Mouse (Mus musculus) thymus, adult 18-20 months (tissue): ENCODE data around the gene Wdfy3.
"Not testable (repeated sequence)": the region's sequence is repeated elsewhere in the genome, so short reads cannot be mapped to it uniquely, and the experiment has no call there.

ENCODE experiments used
- DNase-seq, 2 experiments: peaks; one replicate each; pipeline ENCODE4 v3.0.0; 2022; ENCODE audit warnings: mixed read lengths in 2 of 2

The Wdfy3 gene

DNA sequence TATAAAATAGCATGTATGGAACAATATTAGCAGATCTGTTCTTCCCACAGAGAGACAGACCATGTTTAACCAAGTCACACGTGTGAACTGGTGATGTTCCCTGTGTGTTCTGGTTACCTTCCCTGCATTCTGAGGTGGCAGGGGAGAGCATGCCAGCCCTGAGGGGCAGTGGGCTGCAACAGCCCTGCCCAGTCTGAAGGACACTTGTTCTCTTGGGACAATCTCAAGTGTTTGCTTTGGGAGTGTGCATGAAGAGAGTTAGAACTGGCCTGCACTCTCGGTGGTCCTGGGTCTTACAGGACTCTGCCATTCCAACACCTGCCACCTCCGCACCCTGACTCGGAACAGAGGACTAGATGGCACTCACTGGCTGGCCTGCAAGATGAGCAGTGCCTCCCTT is 193.5 kb downstream of the Wdfy3 start:
- DNase-seq = no peak

DNA sequence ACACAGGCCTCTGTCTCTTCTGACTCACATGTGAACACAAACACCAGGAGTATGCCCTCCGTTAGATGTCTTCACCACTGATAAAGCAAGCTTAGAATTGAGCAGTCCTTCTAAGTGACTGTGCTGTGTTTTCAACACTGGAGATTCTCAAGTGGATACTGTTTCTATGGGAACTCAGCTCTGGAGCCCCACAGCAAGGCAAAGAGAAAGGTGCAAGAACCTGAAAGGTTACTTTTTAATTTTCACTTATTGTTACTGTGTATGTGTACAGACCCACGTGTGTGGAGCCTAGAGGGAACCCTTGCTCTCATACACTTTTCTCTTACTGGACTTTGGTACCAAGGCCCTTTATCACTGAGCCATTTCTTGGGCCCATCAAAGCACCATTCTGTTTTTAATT is 203.0 kb downstream of the Wdfy3 start:
- DNase-seq = no peak

DNA sequence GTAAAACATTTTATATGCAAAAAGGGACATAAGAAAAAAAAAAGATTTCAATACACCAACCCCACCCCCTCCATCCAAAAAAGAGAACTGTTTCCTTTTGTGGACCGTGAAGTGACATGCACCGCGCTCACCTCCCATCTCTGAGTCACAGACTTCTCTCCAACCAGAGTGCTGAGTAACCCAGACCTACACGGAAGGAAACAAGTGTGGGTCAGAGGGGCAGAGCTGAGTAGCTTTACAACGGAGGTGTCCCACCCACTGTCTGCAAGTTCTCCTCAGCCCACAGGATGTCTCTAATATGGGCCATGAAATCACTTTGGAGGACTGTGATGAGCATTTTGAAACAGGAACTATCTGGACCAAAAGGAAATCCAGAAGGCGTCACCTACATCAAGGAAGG is 205.8 kb downstream of the Wdfy3 start:
- no peak for DNase-seq

DNA sequence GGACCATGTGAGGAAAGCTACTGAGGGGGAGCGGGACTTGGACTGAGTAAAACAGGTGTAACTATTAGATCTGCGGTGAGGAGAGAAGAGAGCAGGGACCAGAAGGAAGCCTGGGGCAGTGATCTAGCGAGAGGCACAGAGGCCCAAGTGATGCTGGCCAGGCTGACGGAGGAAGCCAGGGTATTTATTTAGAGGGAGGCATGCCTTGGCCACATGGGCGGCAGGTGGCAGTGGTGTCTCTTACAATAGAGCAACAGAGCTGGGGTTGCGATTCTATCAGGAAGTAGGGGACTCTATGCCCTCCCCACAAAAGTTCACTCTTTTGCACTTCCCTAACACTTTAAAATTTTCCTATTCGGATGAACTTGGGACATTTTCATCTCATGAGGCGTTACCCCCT is 207.1 kb downstream of the Wdfy3 start:
- no peak for DNase-seq

DNA sequence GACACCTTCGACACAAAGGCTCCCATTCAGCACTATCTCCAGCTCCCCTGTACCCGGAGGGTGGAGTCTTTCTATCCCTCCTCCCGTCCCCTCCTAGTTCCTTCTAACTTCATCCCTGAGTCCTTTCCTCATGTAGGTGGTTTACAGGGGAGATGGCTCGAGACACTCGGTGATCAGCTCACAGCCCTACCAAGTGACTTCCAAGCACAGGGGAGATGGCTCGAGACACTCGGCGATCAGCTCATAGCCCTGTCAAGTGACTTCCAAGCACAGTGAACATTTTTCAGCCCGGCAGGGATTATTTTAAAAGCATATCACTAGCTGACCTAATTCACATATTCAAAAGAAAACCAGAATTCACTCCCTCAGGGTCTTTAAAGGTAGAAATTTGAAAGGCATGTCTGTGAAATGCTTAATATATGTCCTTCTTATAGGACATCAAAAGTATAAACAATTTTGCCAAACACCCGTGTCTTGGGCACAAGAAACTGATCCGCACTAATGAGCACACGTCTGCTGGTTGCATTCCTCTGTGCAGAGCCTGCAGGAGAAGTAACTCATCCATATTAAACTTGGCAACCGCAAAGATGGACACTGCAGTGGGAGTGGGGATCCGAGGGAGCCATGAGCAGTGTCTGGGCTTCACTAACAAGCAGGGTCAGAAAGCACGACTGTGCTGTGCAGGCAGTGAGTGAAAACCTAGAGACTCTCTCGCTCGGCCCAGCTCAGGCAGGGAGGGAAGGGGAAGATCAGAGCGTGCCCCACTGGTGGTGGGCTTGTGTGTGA is 207.7 kb downstream of the Wdfy3 start:
- no peak for DNase-seq

DNA sequence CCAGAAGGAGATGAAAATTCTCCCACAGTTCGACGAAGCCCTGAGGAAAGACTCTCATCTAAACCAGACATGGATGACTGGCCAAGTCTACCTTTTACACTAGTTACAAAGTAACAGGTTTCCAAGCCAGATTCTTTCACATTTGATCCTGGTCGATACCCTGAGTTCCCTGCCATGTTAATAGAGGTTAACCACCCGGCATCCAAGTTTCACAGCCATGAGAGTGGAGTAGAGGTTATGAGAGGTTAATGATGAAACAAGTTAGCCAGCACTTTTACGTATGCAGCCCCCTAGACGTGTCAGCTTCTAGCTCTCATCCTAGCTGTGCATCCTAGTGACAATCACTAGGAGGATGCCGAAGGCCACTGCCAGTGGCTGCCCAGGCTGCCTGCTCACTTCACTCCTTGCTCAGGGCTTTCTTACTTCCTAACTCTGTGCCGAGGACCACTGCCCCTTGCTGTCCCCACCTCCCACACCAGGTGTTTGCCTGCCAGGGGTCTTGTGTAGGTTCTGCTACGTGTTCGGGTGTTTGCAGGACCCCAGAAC is 210.8 kb downstream of the Wdfy3 start:
- DNase-seq = no peak

DNA sequence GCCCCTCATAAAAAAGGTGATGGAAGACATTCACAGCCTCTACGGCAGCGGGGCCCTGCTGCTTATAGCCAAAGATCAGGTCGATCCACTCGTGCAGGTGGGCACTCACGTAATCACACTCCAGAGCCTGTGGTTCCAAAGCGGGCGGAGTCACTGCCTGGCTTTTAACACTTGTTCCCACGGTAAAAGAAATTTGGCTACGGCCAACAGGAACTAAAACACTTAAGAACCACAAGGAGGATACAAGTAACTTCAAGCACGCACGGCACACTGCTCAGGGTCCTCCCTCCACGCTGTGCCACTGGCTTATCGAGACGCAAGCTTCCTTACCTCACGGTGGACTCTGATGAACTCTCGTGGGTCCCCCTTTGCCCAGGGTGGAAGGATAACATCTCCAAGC is 214.2 kb downstream of the Wdfy3 start:
- no peak for DNase-seq

DNA sequence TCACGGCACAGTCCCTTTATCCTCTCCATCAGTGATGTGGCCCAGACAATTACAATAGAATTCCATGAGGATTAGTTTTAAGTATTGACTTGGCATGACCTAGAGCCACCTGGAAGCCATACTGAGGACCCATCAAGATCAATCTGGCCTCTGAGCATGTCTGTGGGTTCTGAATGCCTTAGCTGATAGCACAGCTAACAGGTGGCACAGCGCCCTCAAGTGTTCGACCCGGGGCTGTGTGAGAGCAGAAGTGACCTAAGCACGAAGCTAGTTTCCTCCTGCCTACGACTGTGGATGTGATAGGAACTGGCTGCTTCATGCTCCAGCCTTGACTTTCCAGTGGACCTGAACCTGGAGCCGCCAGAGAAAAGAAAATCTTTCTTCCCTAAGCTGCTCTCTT is 215.1 kb downstream of the Wdfy3 start:
- no peak for DNase-seq

DNA sequence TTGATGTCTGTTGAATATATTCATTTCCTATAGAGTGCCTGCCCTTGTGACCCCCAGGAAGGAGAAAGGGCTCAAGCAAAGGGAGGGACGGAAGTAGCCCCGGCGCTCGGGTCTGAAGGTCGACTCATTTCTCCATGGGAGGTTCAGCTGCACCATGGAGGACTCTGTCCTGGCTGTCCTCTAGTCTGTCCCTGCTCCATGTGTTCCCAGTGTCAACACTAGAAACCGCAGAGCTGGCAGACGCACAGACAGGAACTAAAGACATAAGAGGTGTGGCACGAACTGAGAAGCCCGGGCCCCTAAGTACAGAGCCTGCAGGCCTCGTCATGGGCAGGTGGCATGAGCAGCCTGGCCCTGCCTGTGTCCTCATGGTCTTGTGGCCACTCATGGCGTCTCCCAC is 215.6 kb downstream of the Wdfy3 start:
- DNase-seq = no peak

DNA sequence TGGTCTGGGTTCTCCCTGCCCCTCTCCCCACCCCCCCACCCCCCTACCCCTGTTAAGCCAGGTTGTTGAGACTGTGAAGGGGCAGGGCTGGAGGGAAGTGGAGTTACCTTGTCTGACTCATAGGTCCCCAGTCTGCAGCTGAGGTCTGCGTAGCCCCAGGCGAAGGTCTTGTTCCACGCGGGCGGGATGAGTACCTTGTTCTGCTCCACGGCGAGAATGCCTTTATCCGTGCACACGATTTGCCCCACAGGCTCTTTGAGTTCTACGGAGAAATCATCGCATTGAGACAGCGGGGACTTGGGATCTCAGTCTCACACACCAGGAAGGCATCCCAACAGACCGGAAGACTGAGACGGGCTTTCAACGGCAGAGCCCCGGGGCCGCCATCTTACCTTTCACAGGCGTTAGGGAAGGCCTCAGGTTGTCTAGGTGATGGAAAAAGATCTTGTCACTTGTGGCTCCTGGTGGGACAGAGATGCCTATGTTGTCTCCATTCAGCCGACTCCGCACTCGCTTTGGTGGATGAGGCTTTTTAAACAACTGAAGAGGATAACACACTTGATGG is 217.5 kb downstream of the Wdfy3 start:
- DNase-seq = no peak

DNA sequence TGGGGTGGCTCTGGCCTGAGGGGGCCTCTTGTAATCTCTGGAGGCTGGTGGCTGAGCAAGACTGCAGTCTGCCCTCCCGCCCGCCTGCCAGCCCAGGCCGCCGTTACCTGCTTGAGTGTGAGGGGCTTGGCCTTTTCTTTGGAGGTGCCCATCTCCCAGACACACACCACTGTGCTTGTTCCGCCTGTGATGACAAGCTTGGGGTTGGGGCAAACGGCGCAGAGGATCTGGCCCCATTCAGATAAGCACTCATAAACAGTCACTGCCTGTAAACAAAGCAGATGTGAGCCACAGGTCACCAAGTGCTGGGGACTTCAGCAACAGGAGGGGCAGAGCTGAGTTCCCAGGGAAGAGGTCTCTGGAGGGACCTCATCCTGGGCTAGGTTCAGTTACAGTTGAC is 218.6 kb downstream of the Wdfy3 start:
- no peak for DNase-seq

DNA sequence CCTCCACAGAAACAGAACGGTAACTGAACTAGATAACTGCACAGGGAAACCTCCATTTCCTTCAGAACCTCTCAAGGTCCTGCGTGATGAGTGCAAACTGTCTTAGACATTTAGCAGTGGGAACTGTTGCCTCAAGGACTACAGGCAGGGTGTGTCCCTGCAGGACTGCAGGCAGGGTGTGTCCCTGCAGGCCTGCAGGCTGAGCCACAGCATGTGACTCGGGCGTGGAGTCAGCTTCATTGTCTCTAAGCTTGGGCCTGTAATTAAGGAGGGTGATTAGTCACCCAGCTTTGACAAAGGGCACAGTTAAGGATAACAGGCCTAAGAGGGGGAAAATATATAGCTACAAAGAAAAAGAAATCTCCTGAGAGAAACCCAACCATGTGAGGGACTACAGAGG is 222.0 kb downstream of the Wdfy3 start:
- no peak for DNase-seq

DNA sequence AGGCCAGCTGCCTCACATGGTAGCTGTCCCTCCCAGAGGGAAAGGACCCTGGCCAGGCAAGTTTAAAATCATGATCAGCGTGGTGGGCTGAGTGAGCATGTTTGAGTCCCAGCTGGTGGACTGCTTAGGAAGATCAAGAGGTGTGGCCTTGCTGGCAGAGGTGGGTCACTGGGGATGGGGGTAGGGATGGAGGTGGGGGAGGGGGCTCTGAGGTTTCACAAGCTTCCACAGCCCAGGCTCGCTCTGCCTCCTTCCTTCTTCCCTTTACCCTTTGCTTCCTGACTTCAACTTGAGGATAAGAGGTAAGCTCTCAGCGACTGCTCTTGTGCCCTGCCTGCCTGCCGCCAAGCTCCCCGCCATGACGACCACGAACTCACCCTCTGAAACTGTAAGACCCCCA is 222.4 kb downstream of the Wdfy3 start:
- DNase-seq = no peak

DNA sequence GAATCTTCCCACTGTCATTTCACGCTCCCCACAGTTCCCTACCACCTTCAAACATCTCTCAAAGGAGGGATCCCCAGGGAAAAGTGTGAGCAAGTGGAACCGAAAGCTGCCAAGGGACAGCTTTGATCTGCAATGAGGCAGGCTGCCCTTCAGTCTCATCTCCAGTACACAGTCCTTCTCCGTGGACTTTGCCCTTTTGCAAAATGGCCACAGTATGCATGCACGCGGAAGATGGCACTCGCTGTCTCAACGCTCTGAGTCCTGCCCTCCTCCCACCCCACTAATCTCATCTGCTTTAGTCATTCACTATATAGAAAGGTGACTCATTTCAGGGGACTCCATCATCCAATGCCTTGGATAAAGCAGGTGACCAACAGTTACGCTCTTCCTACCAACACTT is 223.8 kb downstream of the Wdfy3 start:
- no peak for DNase-seq

DNA sequence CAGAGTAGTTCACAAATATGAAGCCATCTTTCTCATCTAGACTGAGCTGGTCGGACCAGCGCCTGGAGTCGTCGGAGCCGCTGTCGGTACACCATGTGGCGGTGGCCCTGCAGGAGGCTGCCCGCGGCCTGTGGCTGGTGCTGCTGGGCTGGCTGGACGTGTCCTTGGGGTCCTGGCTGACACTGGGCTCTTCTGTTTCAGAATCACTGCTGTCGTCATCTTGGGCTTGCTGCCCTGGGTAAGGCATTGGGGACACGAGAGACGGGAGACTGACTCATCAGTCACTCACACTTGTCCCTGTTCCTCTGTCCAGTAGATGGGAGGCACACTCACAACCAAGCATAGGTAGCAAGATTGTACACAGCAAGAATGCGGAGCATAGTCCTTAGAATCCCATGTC is 224.7 kb downstream of the Wdfy3 start:
- no peak for DNase-seq

DNA sequence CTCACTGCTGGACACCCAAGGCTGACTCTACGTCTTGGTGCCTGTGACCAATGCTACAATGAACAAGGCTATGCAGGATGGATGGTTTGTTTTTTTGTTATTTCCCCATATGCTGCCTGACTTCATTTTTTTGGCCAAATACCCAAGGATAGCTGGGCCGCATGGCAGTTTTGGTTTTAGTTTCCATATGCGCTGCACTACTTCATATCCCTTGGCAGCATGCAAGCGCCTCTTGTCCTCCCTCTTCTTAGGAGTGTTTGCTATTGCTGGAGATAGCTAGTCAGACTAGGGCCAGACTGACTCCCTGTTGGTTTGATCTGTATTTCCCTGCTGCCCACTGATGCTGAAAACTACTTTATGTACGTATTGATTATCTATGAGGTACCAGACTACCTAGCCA is 229.2 kb downstream of the Wdfy3 start:
- DNase-seq = no peak

DNA sequence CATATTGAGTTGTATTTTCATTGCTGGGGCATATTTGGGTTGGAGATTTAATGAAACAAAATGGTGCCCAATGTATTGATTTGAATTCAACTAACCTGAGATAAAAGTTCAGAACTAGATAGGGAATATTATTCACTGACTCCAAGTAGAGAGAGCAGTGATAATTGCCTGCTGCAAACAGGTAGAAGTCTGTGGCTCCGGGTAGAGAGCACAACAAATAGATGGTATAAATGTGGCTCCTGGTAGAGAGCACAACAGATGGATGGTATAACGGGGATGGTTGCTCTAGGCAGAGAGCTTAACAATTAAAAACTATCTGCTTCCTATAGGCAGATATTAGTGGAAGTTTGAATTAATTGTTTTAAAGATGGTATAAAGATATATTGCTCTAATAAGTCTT is 232.1 kb downstream of the Wdfy3 start:
- DNase-seq = not testable (repeated sequence)

DNA sequence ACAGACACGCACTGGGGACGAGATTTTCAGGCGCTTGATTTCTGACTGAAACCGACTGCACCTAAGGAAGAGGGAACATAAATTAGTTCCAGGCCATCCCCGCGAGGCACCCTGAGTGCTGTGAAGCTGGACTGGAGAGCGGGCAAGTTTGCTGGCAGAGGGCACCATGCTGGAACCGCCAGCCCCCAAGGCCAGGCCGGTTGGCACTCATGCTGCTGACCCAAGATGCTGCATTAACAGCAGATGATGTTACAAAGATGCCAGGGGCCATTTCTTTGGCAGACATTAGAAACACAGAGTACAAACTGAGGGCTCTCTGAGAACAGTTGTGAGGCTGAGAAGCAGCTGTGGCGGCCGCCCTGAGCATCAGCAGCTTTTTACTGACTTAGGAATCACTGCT is 233.5 kb downstream of the Wdfy3 start:
- no peak for DNase-seq

DNA sequence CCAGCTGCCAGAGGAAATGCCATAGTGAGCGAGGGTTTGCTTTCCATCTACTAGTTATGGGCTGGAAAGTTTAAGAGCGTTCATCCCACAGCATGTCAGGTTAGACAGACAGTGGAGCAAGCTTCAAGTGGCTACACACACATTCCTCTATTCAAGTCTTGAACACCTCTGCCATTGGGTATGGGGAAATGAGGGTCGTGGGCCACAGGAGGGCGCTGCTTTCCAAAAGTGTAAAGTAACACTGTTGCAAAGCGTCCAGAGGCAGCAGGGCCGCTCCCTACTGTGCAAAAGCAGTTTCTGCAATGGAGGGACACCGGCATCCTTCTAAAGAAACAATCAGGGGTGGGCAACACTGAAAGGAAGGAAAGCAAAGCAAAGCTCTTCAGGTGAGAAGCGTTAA is 235.8 kb downstream of the Wdfy3 start:
- DNase-seq = no peak

DNA sequence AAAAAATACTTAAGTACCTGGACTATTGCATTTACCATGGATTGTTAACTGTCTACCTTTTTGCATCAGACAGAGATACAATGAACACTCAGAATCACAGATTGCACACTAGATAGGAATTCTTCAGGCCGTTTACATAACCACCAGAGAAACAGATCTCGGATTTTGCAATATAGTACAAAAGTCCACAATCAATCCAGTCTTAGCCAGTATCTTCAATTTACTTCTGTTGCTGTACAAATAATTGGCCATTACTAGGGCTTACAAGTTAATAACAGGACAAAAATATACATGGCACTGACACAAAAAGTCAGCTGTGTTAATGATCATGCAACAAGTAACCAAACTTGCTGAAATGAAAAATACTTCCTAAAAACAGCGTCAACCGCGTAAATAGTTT is 236.7 kb downstream of the Wdfy3 start:
- no peak for DNase-seq

DNA sequence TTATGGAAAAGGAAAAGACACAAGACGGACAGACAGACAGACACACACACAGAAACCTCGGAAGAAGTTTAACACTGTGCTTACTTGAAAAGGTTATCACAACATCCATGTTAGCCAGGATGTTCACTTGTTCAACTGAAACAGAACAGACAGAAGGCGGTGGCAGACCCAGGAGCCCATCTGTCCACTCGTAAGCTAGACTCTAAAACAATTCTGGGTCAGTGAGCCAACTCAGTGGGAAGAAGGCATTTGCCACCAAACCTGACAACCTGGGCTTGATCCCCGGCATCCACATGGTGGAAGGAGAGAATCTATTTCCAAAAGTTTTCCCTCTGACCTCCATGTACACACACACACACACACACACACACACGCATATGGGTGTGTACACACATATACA is 237.7 kb downstream of the Wdfy3 start:
- no peak for DNase-seq

DNA sequence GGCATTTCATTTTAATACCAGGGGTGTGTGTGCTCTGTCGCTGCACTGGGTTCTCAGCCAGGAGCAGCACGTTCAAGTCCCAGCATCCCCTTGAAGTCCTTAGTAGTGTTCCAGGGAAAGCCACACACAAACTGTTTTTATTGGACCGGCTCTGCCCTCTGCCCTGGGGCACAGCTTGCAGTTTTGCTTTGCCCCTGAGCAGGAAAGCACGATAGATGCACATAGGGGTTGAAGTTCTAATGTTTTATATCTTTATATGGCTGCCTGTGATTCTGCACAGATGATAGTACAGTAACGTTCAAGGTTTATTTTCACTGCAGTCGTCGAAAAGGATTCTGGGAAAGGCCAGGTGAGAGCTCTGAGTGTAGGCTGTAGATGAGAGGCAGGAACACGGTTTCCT is 239.5 kb downstream of the Wdfy3 start:
- no peak for DNase-seq

DNA sequence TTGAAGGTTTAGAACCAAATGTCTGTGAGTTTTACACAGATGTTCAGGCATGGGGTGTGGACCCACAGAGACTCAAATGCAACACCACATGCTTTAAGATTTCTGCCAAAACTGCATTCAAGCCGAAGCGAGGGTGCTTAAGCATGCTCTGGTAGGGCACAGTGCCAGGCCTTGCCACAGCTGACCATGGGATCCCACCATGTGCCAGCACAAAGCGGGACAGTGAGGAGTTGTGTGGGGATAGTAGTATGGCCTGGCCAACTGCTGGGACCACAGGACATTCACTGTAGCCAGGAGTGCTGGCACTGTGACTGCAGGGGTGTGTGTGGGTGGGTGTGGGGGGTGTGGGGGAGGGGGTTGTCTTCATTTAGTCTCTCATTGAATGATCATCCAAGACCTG is 240.8 kb downstream of the Wdfy3 start:
- no peak for DNase-seq

DNA sequence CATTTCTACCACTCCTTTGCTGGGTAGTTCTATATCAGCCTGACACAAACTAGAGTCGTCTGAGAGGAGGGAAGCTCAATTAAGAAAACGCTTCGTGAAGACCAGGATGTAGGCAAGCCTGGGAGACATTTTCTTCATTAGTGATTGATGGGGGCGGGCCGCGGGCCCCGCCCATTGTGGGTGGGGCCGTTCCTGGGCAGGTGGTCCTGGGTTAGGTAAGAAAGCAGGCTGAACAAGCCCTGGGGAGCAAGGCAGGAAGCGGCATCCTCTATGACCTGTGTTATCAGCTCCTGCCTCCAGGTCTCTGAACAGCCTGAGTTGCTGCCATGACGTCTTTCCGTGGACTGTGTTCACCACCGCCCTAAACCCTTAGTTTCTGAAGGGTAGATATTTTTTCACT is 242.2 kb downstream of the Wdfy3 start:
- no peak for DNase-seq

DNA sequence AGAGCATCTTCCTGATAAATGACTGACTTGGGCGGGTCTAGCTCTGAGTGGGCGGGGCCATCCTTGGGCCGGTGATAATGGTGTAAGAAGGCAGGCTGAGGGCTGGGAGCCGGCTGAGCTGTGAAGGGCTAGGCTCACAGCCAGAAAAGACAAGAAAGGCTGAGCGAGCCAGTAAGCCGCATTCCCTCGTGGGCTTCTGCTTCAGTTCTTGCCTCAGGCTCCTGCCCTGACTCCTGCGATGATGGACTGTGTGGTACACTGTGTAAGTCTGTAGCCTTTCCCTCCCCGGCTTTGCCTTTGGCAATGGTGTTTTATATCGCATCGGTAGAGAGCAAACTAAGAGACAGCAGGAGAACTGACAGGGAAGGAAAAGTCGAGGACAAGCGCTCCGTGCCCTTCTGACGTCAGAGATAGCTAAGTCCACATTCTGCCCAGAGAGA is 243.2 kb downstream of the Wdfy3 start:
- no peak for DNase-seq
